Mouse (Mus musculus): ENCODE measurements around the gene Rnasek. TPM values are rescaled to one million over a fixed set of nuclear protein-coding genes. Genes with fewer than 3 reads are reported as not detected.
A peak's percentile ranks its signal among the peaks of the same experiment; 100 is the strongest.

Gene Rnasek
- total RNA-seq, 4 experiments from 2014 or later, result 197 to 255 (median 240) TPM

DNA sequence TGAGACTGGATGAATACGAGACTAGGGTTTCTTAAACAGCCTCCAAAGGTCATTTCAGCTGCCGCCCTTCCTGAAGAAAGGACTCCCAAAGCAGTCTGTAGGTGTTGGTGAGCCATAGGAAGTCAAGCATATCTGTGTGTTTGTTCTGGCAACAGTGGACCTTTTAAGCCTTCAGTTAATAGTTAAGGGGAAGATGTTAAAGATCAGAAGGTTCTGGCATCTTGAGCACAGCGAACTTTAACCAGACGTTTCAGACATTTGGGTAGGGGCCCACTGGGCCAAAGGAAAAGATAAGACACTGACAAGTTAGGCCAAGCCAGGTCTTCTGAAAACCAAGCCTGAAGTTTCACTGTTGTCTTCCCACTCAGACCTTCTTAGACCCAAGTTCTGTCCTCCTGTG is 21.6 kb downstream of the Rnasek start:
- no peak for DNase-seq (ENCODE audit: low spot score in 2 of 2)

DNA sequence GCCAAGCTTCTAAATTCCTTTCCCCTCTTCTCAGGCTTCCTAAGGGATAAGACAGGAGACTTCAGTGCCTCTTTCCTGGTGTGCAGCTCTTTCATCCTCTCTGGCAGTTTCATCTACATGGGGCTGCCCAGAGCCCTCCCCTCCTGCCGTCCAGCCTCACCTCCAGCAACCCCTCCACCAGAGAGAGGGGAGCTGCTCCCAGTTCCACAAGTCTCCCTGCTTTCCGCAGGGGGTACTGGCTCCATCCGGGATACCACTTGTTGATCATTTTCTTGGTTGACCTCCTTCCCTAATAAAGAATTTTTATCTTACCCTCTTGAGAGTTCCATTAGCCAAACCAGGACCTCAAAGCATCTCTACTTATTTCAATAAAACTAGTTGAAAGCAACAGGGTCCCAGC is 23.5 kb downstream of the Rnasek start:
- no peak for DNase-seq (ENCODE audit: low spot score in 2 of 2)

DNA sequence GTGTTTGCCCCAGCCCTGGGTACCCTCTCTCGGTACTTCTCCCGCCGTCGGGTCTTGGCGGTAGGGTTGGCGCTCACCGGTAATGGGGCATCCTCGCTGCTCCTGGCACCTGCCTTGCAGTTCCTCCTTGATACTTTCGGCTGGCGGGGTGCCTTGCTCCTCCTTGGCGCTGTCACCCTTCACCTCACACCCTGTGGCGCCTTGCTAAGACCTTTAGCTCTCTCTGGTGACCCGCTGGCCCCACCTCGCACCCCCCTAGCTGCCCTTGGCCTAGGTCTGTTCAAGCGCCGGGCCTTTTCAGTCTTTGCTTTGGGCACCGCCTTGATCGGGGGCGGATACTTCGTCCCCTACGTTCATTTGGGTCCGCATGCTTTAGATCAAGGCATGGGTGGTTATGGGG is 24.3 kb downstream of the Rnasek start:
- DNase-seq (ENCODE audit: low spot score in 2 of 2), result no peak

DNA sequence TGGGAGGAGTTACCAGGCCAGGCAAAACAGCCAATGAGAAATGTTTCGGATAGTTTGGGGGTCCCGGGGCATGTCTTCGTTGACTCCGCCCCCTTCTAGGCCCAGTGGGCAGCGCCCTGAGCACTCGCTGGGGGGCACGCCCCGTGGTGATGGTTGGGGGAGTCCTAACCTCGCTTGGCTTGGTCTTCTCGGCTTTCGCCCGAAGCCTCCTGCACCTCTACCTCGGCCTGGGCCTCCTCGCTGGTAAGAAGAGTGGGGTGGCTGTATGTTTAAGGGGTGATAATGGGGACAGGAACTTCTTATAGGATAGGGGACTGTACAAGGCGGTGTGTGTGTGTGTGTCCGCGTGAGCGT is 24.8 kb downstream of the Rnasek start:
- DNase-seq (ENCODE audit: low spot score in 2 of 2), result no peak

DNA sequence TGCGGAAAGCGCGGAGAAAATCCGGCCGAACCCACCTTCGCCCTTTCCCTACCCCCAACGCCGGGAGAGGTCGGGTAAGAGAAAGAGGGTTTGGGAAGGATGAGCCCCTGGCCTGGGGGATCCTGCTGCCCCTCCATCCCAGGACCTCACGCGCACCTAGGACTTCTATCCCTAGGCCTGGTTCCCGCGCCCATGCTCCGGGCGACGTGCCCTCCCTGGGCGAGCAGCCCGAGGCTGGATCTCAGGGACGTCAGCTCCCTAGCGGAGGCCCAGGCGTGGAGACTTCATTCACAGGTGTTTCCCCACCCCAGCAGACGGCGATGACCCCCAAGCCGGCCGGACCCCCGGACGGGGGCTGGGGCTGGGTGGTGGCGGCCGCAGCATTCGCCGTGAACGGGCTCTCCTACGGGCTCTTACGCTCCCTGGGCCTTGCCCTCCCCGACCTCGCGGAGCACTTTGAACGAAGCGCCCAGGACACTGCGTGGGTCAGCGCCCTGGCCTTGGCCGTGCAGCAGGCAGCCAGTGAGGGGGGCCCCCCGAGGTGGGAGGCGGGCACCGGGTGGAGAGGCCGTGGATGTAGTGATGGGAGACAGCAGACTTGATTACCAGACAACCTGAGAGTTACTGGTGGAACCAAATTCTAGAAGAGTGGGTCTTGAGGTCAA is 25.3 kb downstream of the Rnasek start:
- no peak for DNase-seq (ENCODE audit: low spot score in 2 of 2)

DNA sequence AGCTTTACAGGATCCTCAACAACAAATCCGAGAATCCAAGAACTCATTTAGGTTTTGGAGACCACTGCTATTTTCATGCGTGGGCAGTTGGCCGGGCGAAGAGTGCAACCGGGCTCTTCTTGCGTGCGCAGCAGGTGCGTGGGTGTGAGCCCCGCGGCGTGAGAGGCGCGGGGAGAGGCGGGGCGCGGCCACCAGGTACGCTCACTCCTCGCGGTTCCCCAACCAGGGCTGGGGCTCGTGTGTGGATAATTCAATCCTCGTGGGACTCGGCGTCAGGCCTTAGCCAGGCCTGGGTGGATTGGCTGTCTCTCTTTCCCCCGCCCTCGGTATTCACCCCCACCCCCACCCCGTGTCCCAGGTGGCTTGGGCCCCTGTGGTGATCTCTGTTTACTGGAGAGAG is 25.9 kb downstream of the Rnasek start:
- peak in 1 of 2 experiments; percentile 57 for DNase-seq (ENCODE audit: low spot score in 2 of 2)

DNA sequence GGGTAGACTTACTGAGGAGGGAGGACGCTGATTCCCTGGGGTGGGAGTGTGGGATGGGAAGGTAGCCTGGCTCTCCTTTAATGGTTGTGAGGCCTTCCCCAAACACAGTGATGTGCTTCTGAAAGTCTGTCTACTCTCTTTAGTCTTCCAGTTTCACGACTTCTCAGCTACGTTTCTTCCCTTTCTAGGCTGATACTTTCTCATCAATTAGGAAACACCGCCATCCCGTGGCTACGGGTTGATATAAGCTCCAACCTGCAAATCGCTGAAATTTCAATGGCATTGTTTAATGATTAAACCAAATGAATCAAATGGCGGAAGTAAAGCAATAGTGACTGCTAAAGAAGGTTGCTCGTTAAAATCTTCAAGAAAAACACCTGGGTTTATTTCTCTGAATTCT is 26.7 kb downstream of the Rnasek start:
- no peak for DNase-seq (ENCODE audit: low spot score in 2 of 2)

DNA sequence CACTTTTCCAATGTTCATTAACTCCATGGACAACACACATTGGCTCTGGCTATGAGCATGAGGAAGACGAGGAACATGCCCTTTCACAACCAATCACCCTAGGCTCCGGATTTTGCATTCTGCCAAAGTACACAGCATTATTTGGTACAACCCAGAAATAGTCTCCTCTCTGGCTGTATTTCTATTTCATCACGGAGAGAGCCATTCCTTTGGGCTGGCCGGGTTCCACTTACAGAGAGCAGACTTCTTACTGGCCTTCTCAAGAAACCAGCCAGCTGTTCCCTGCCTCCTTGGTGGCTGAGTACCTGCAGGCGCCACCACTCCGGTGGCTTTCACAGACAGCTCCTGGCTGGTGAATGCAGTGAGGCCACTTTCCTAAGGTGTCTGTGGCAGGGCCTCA is 27.2 kb downstream of the Rnasek start, which contains the start of gene Slc16a11:
Gene Slc16a11, plus strand, starts transcription at position 330 of the 400 bp plus-strand sequence.
- DNase-seq (ENCODE audit: low spot score in 2 of 2), result no peak

DNA sequence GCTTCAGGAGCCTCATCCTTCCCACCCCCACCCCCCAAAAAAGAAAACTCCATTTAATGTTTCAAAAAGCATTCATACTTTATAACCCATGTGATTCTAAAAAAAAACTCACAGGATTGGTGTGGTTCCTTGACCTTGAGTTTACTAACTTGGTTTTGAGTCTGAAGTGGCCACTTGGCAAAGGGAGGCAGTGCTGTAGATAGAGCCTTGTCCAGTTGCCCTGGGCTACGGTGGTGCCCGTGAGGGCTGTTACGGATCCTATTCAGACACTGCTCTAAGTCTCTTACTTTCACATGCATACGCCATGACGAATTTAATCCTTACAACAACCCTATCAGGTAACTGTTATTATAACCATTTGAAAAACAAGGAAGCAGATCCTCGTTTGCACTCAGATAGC is 27.7 kb downstream of the Rnasek start:
- no peak for DNase-seq (ENCODE audit: low spot score in 2 of 2)

DNA sequence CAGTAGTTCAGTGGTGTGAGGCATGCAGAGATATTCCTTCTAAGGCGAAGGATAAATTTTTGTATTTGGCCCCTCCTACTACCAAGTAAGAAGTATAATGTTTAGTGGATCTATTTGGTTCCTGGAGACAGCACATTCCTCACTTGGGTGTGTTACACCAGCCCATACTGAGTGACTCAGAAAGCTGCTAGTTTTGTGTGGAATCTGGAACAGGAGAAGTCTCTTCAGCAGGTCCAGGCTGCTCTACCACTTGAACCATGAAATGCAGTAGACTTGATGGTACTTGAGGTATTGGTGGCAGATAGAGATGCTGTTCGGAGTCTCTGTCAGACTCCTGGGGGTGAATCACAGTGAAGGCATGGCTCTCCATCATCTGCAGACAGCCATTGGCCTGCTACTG is 29.0 kb downstream of the Rnasek start:
- no peak for DNase-seq (ENCODE audit: low spot score in 2 of 2)

DNA sequence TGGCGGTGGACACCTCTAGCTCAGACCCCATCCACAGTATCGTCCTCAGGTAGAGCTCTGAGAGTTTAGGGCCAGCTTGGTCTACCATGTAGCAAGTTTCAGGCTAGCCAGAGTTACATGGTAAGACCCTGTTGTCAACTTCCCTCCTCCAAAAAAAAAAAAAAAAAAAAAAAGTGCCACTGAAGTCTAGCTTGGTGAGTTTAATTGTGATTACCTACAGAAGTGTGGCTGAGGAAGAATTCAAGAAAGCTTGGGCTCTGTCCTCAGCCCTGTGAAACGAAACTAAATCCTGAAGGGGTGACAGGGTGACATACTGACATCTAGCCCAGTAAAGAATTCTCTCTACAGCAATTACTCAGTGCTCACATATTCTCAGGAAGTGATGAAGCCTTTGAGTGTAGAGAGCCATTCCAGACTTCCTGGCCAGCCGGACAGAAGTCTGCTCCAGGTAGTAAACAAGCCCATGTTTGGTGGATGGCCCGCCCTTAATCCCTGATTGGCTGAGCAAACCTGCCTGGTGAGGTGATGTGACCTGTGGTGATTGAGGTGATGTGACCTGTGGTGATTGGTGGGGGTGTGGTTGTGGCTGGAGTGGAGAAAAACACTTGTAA is 30.8 kb downstream of the Rnasek start:
- DNase-seq (ENCODE audit: low spot score in 2 of 2), result no peak

DNA sequence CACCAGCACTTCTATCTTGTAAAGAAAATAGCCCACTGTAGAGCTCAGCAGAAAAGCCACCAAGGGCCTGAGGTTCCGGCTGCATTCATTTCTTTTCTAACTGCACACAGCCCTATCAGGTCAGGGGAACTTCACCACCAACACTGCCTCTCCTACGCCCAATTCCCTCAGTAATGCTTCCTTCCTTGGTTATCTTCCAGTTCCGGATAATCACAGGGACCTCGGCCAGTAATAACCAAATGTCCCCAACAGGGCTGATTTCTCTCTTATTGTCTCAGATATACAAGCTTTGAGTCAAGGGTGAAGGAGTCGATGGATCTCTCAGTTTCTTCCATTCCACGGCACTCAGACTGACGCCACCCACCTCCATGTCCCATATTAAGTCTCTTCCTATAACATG is 32.4 kb downstream of the Rnasek start:
- DNase-seq (ENCODE audit: low spot score in 2 of 2), result no peak

DNA sequence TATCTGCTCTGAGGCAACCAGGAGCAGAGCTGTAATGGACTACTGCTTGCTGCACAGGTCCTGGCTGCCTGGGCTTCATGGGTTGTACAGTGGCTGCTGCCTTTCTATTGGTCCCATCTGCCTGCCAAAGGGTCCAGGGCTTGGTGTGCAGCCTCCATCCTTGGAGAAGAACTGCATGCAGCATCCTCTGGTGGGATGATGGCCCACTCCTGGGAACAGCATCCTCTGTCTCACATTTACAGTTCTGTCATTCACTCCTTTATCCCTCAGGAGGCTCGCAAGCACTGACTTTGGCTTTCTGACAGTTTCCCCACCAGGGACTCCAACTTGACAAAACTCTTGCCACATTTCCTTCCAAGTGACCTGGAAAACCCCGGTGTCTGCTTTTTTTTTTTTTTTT is 32.8 kb downstream of the Rnasek start:
- DNase-seq (ENCODE audit: low spot score in 2 of 2), result no peak

DNA sequence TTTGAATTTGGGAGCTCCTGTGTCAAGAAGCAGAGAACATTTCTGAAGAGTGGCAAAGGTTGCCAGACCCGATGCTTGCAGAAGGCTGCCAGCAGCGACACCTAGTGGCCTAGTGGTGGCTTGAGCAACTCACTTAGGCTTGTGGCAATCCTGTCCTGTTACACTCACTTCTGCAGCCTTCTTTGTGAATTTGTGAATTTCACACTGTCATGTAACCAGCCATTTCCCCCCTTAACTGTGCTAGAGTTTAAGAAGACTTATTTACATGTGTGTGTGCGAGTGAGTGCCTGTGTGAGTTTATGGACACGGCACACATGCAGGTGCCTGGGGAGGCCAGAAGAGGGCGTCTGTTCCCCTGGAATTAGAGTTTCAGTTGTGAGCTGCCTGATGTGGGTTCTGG is 38.0 kb downstream of the Rnasek start:
- peak in 1 of 2 experiments; percentile 59 for DNase-seq (ENCODE audit: low spot score in 2 of 2)

DNA sequence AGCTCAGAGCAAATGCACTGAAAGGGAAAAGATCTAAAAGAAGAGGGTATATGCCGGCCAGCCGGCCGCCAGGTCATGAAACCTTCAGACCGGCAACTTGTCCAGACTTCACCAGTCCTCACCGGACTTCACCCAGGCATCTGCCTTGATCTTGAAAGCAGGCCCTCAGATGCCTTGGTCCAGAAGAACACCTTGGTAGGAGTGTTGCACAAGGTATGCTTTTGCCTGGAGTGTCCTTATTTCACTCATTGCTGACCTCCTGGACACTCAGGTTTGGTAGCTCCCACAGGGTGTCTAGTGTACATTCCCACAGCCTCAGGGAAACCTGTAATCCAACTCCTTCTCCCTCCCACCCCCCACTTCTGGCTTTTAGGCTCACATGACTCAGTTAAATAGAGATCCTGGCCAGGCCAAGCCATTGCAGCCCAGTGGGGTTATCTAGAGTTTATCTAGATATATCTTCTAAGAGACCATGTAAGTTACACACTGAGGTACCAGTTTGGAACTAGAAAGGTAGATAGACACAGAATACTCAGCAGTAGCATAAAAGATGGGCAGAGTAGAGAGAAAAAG is 39.5 kb downstream of the Rnasek start:
- DNase-seq (ENCODE audit: low spot score in 2 of 2), result no peak

DNA sequence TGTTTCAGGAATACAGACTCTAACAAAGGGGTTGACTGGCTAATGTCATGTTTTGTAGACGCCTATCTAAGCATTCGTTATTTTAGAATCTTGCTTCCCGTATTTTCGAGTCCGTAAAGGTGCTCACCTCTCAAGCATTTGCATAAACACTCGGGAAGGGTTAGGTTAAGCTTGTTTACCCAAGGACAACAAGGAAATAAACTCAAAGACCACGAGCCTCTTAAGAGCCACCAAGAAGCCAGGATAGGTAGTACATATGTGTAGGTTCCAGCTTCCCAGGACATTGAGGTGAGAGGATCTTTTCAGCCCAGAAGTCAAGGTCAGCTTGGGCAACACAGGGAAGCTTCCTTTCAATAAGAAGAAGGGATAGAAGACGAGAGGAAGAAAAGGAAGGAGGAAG is 40.5 kb downstream of the Rnasek start:
- DNase-seq (ENCODE audit: low spot score in 2 of 2), result no peak

DNA sequence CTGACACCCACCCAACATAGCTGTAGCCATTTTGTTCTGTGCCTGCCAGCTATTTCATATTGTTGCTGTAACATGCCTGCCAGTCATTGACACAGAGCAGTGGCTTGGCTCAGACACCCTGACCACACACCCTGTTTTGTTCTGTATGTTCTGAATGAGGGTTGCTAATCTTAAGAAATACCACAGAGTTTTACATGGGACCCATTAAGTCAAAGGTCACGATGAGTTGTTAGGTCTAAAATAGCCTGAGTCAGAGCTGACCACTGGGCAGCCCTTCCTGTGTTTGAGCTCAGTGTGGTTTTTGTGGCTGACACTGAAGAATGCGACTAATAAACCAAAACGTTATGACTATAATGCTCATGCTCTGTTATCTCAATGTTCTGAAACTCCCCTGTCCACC is 41.3 kb downstream of the Rnasek start:
- DNase-seq (ENCODE audit: low spot score in 2 of 2), result no peak

DNA sequence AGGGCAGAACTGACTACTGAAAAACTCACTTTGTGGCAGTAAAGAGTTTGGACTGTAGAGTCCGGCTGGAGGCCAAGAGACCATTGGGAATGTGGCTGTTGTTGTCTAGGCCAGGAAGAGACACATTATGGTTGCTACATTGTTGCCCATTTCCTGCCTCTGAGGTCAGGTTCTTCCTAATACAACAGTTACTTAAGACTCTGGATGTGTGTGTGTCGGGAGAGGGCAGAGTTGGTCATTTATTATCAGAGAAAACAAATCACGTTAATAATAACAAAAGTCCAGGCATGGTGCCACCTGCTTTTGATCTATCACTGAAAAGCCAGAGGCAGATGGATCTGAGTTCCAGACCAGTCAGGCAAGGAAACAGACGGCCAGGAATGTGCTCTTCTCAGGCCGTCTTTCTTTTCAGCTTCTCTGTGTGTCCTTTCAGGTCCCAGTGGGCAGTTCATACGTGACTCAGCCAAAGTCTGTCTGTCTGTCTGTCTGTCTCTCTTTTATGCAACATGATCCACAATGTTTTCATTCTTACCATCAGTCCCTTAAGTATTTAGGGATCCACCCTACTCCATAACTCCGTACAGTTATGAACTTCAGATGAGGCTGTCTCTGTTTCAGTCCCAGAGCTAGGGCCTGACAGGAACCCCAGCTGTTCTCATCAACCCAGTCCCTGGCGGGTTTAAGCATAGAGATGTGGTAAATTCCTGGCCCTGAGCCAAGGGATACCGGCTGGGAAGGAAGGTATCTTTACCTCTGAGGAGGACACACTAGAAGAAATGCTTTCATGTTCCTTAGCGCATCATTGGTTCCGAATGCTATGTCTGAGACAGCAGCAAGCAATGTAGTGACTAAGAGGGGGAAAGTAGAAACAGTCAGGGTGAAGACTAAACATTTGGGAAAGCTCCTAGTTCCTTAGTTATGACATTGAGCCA is 46.0 kb downstream of the Rnasek start:
- no peak for DNase-seq (ENCODE audit: low spot score in 2 of 2)

DNA sequence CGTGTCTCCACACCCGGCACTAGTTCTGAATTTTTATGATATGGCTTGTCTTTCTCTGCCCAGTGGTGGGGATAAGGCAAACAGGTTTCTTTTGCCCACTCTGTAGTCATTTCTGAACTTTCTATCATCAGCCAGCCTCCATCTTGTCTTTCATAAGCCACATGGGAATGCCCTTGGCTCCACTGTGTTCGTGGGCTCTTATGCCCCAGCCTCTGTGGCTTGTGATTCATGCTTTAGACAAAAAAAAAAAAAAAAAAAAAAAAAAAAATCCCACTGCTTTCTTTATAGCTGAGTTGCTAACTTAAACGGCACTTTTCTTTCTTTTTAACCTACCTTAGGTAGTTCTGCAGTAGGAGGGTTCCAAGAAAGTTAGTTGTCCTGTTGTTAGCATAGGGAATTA is 47.5 kb downstream of the Rnasek start:
- no peak for DNase-seq (ENCODE audit: low spot score in 2 of 2)

DNA sequence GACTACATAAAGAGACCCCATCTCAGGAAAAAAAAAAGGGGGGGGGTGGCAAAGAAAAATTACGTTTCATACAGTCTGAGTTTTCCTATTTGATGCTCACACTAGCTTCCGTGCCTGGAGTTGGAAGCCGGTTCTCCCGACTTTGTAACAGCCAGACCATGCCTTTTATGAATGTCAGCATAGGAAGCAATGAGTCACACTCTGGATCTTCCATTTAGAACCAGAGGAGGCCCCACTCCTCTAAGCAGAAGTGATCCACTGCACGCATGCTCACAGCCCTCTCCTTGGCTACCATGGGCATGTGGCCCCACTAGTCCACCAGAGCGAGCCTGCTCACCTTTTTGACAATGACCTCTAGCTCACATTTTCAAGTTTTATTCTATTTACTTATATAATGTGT is 48.5 kb downstream of the Rnasek start:
- no peak for DNase-seq (ENCODE audit: low spot score in 2 of 2)

DNA sequence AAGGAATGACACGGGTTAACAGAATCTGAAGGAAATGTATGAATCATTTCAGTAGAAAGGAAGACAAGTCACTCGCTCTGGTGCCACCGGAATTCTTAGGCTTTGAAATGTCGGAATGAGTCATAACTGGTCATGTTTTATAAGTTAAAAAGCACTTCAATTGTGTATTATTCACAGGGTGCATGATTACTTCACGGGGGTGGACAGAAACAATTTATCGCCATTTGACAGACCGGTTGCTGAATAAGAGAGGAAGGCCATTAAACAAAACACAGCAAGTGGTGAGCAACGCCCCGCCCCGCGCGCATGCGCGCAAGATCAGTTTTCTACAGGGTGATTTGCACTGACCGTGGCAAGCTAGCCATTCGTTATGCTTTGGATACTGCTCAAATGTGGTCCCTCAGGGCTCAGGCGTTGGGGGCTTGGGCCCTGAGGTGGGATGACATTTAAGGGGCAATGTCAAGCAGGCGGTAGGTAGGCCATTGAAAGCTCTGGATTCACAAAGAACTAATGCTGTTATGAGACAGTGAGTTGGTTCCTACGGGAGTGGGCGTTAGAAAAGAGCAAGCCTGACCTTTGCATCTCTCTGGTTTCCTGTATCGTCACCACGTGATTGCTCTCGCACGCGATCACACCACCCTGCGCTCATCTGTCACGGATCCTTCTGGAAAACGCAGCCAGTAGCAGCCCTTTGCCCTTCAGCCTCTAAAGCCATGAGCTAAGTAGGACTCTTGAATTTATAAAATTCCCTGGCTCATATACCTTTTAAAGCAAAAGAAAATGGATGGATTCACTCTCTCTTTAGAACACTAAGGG is 50.1 kb downstream of the Rnasek start:
- no peak for DNase-seq (ENCODE audit: low spot score in 2 of 2)

Measured in left cerebral cortex, adult 8-10 months (tissue).